Mouse (Mus musculus): ENCODE measurements around the gene Csnk1g2. TPM values are rescaled to one million over a fixed set of nuclear protein-coding genes. Genes with fewer than 3 reads are reported as not detected.

Csnk1g2 gene
- polyA plus RNA-seq, 1 experiment, result 206 TPM

- Histone ChIP-seq H3K4me3 (ENCODE audit: extremely low read depth, insufficient read depth, insufficient read length) (no peak overlapping the region), H3K36me3 (ENCODE audit: control insufficient read depth, insufficient read depth, low read length) (peaks cover 19% of the 10 kb centered on the region), H3K27ac (ENCODE audit: insufficient read depth, low read length) (peak overlapping the region; percentile 45), H3K27me3 (ENCODE audit: control insufficient read depth, insufficient read depth, low read length) (no peaks in the 10 kb centered on the region), H3K4me1 (ENCODE audit: control insufficient read depth, insufficient read depth, insufficient read length) (peaks cover 26% of the 10 kb centered on the region)
- no peak for TF ChIP-seq CTCF (IDR thresholded peaks at IDR 0.05; ENCODE audit: extremely low read depth, insufficient read depth, insufficient read length, insufficient replicate concordance)
- TF ChIP-seq POLR2A (IDR thresholded peaks at IDR 0.05; ENCODE audit: low read depth, low read length), result no peak
- WGBS, result 91% methylated on average over 41 of the region's 51 CpGs
- DNase-seq (ENCODE audit: low read depth in 1 of 2, low spot score in 2 of 2), result no peak
These were observed 36.0 kb upstream of the Csnk1g2 start for GRCm38 (mm10) chr10:80586407-80587304.

- TF ChIP-seq POLR2A (IDR thresholded peaks at IDR 0.05; ENCODE audit: low read depth, low read length), result no peak
- Histone ChIP-seq H3K36me3 (ENCODE audit: control insufficient read depth, insufficient read depth, low read length) (peaks cover 19% of the 10 kb centered on the region), H3K27me3 (ENCODE audit: control insufficient read depth, insufficient read depth, low read length) (no peaks in the 10 kb centered on the region), H3K4me1 (ENCODE audit: control insufficient read depth, insufficient read depth, insufficient read length) (peaks cover 26% of the 10 kb centered on the region), H3K4me3 (ENCODE audit: extremely low read depth, insufficient read depth, insufficient read length) (no peak overlapping the region), H3K27ac (ENCODE audit: insufficient read depth, low read length) (peak overlapping the region; percentile 45)
- no peak for DNase-seq (ENCODE audit: low read depth in 1 of 2, low spot score in 2 of 2)
- 32% methylated on average over 4 of the region's 4 CpGs for WGBS
These were observed 35.4 kb upstream of the Csnk1g2 start for GRCm38 (mm10) chr10:80587305-80587657.

- Histone ChIP-seq H3K27me3 (ENCODE audit: control insufficient read depth, insufficient read depth, low read length) (no peaks in the 10 kb centered on the region), H3K27ac (ENCODE audit: insufficient read depth, low read length) (peak overlapping the region; percentile 84), H3K4me1 (ENCODE audit: control insufficient read depth, insufficient read depth, insufficient read length) (peaks cover 26% of the 10 kb centered on the region), H3K4me3 (ENCODE audit: extremely low read depth, insufficient read depth, insufficient read length) (peak overlapping the region; percentile 76), H3K36me3 (ENCODE audit: control insufficient read depth, insufficient read depth, low read length) (peaks cover 12% of the 10 kb centered on the region)
- DNase-seq (ENCODE audit: low read depth in 1 of 2, low spot score in 2 of 2), result peak in 1 of 2 experiments; percentile 80
- TF ChIP-seq CTCF (IDR thresholded peaks at IDR 0.05; ENCODE audit: extremely low read depth, insufficient read depth, insufficient read length, insufficient replicate concordance) (no peak), POLR2A (IDR thresholded peaks at IDR 0.05; ENCODE audit: low read depth, low read length) (no peak)
- 4% methylated on average over 12 of the region's 12 CpGs for WGBS
These were observed 33.3 kb upstream of the Csnk1g2 start for GRCm38 (mm10) chr10:80589127-80589878.

- WGBS, result under 1% methylated on average over 72 of the region's 73 CpGs
- peak; percentile 82 for TF ChIP-seq POLR2A (IDR thresholded peaks at IDR 0.05; ENCODE audit: low read depth, low read length)
- no peak for TF ChIP-seq CTCF (IDR thresholded peaks at IDR 0.05; ENCODE audit: extremely low read depth, insufficient read depth, insufficient read length, insufficient replicate concordance)
- peak; percentile 94 to 97 for DNase-seq (ENCODE audit: low read depth in 1 of 2, low spot score in 2 of 2)
- Histone ChIP-seq H3K27me3 (ENCODE audit: control insufficient read depth, insufficient read depth, low read length) (no peaks in the 10 kb centered on the region), H3K4me3 (ENCODE audit: extremely low read depth, insufficient read depth, insufficient read length) (peak within 1 kb of the TSS; percentile 76), H3K36me3 (ENCODE audit: control insufficient read depth, insufficient read depth, low read length) (peaks cover 12% of the 10 kb centered on the region), H3K27ac (ENCODE audit: insufficient read depth, low read length) (peak within 1 kb of the TSS; percentile 84), H3K4me1 (ENCODE audit: control insufficient read depth, insufficient read depth, insufficient read length) (peaks cover 26% of the 10 kb centered on the region)
These were observed 32.5 kb upstream of the Csnk1g2 start, which contains the start of gene Abhd17a for GRCm38 (mm10) chr10:80589879-80590854. Gene Abhd17a, minus strand, starts transcription at chr10:80590341.

- Histone ChIP-seq H3K4me3 (ENCODE audit: extremely low read depth, insufficient read depth, insufficient read length) (no peak overlapping the region), H3K27ac (ENCODE audit: insufficient read depth, low read length) (no peak overlapping the region), H3K4me1 (ENCODE audit: control insufficient read depth, insufficient read depth, insufficient read length) (no peaks in the 10 kb centered on the region), H3K36me3 (ENCODE audit: control insufficient read depth, insufficient read depth, low read length) (no peaks in the 10 kb centered on the region), H3K27me3 (ENCODE audit: control insufficient read depth, insufficient read depth, low read length) (no peaks in the 10 kb centered on the region)
- TF ChIP-seq POLR2A (IDR thresholded peaks at IDR 0.05; ENCODE audit: low read depth, low read length) (no peak), CTCF (IDR thresholded peaks at IDR 0.05; ENCODE audit: extremely low read depth, insufficient read depth, insufficient read length, insufficient replicate concordance) (no peak)
- no peak for DNase-seq (ENCODE audit: low read depth in 1 of 2, low spot score in 2 of 2)
- 70% methylated on average over 4 of the region's 4 CpGs for WGBS
These were observed 26.3 kb upstream of the Csnk1g2 start for GRCm38 (mm10) chr10:80596318-80596717.

GRCm38 (mm10) chr10:80602698-80603325 lies 19.8 kb upstream of the Csnk1g2 start, which contains the start of the genes Scamp4 and Adat3:
Gene Scamp4, plus strand, starts transcription at chr10:80602872.
Gene Adat3, plus strand, starts transcription at chr10:80602880.
- Histone ChIP-seq H3K36me3 (ENCODE audit: control insufficient read depth, insufficient read depth, low read length) (peaks cover 14% of the 10 kb centered on the region), H3K4me1 (ENCODE audit: control insufficient read depth, insufficient read depth, insufficient read length) (peaks cover 29% of the 10 kb centered on the region), H3K4me3 (ENCODE audit: extremely low read depth, insufficient read depth, insufficient read length) (peak within 1 kb of the TSS; percentile 82), H3K27ac (ENCODE audit: insufficient read depth, low read length) (peak within 1 kb of the TSS; percentile 90), H3K27me3 (ENCODE audit: control insufficient read depth, insufficient read depth, low read length) (no peaks in the 10 kb centered on the region)
- peak; percentile 91 to 93 for DNase-seq (ENCODE audit: low read depth in 1 of 2, low spot score in 2 of 2)
- TF ChIP-seq CTCF (IDR thresholded peaks at IDR 0.05; ENCODE audit: extremely low read depth, insufficient read depth, insufficient read length, insufficient replicate concordance) (no peak), POLR2A (IDR thresholded peaks at IDR 0.05; ENCODE audit: low read depth, low read length) (peak; percentile 42)
- WGBS, result under 1% methylated on average over 54 of the region's 54 CpGs
